In genomic region chr7:66309950-66310669, GRCm38 (mm10) we compare ENCODE assay signal across 8 mouse cellular contexts. TPM values are rescaled to one million over a fixed set of nuclear protein-coding genes. Genes with fewer than 3 reads are reported as not detected.
DNase-seq lines count a peak whose midpoint lies in the region; ATAC-seq and TF ChIP-seq lines count a peak whose summit lies in the region.
"Had no signal": no experiment of that assay in that cellular context is flagged by ENCODE, and none has a peak within 500 bp of the region (broad histone marks: within the 10 kb centered on the region; RNA-seq: fewer than 3 reads in every experiment).

No protein-coding gene starts in this region.

- H3K27me3 ChIP-seq in C2C12 (ENCODE audit: control insufficient read depth, insufficient read depth, insufficient read length) (no peaks in the 10 kb centered on the region), ES-Bruce4 (ENCODE audit: control insufficient read depth, insufficient read depth, low read length, poor library complexity, severe bottlenecking) (no peaks in the 10 kb centered on the region)
- no peaks in the 10 kb centered on the region for H3K27me3 ChIP-seq in intestine, embryonic 14.5 days (replicated peaks; ENCODE audit: control insufficient read depth, insufficient read depth, low read length)
- H3K27me3 ChIP-seq in liver, embryonic 14.5 days (ENCODE audit: control insufficient read depth, insufficient read depth, low read length), result no peaks in the 10 kb centered on the region
- H3K27me3 ChIP-seq: neural tube, embryonic 12.5 days had no signal

- 46% methylated on average over 7 of the region's 7 CpGs for WGBS in intestine, embryonic 14.5 days
- WGBS in liver, embryonic 14.5 days (ENCODE audit: insufficient replicate concordance), result 32% methylated on average over 7 of the region's 7 CpGs

- H3K4me2 ChIP-seq in intestine, embryonic 14.5 days (ENCODE audit: low read length), result no peak overlapping the region
- H3K4me2 ChIP-seq in liver, embryonic 14.5 days (ENCODE audit: low read depth), result no peak overlapping the region
- H3K4me2 ChIP-seq: neural tube, embryonic 12.5 days had no signal

- H3ac ChIP-seq in C2C12 (ENCODE audit: control insufficient read depth, insufficient read length, low read depth), result no peak overlapping the region

- no peak for TF ChIP-seq EP300 in ES-Bruce4 (IDR thresholded peaks at IDR 0.05; ENCODE audit: insufficient read depth, low read depth, low read length)
- TF ChIP-seq EP300 in liver, embryonic 14.5 days (IDR thresholded peaks at IDR 0.05; ENCODE audit: low read depth), result no peak

- no peak overlapping the region for H3K9ac ChIP-seq in ES-Bruce4 (ENCODE audit: low read depth, poor library complexity, severe bottlenecking)
- H3K9ac ChIP-seq in intestine, embryonic 14.5 days (ENCODE audit: low read length), result no peak overlapping the region
- no peak overlapping the region for H3K9ac ChIP-seq in liver, embryonic 14.5 days (replicated peaks)
- H3K9ac ChIP-seq: neural tube, embryonic 12.5 days had no signal

- no peaks in the 10 kb centered on the region for H3K79me3 ChIP-seq in C2C12 (ENCODE audit: low read depth)

- DNase-seq in c-Kit-positive CD71-positive TER-119-positive erythroid progenitor cells, embryonic 14.5 days (ENCODE audit: low spot score), result peak; percentile 65
- DNase-seq in forelimb bud, embryonic 11.5 days (ENCODE audit: low read depth, low spot score), result peak; percentile 64
- DNase-seq in intestine, embryonic 14.5 days (ENCODE audit: low spot score), result peak; percentile 89
- DNase-seq in liver, embryonic 14.5 days (ENCODE audit: low read depth in 3 of 3, low spot score in 3 of 3), result peak; percentile 41 to 54 (median 52)
- DNase-seq in retina, postnatal 1 day, result peak; percentile 80

- H3K27ac ChIP-seq in ES-Bruce4 (ENCODE audit: insufficient read depth, low read length), result no peak overlapping the region
- H3K27ac ChIP-seq in intestine, embryonic 14.5 days (ENCODE audit: low read depth), result 0 out of 2 replicates have a peak overlapping the region, but pooled peaks have one; percentile 29
- no peak overlapping the region for H3K27ac ChIP-seq in liver, embryonic 14.5 days
- H3K27ac ChIP-seq: neural tube, embryonic 12.5 days had no signal

- H3K4me3 ChIP-seq in C2C12 (ENCODE audit: insufficient read depth, poor library complexity, severe bottlenecking) (no peak overlapping the region), ES-Bruce4 (ENCODE audit: low read depth, low read length) (no peak overlapping the region)
- H3K4me3 ChIP-seq in intestine, embryonic 14.5 days (ENCODE audit: low read depth, low read length), result no peak overlapping the region
- H3K4me3 ChIP-seq in liver, embryonic 14.5 days (ENCODE audit: insufficient read depth in 1 of 2, low read depth in 2 of 2, low read length in 2 of 2), result no peak overlapping the region
- H3K4me3 ChIP-seq: neural tube, embryonic 12.5 days had no signal

- no peak for ATAC-seq in intestine, embryonic 14.5 days (replicated peaks; ENCODE audit: low FRiP score, low TSS enrichment, low read depth)
- no peak for ATAC-seq in liver, embryonic 14.5 days (ENCODE audit: insufficient read depth)

- TF ChIP-seq POLR2A in ES-Bruce4 (IDR thresholded peaks at IDR 0.05; ENCODE audit: insufficient read depth, low read length), result no peak

- H3K4me1 ChIP-seq in ES-Bruce4 (ENCODE audit: control insufficient read depth, insufficient read depth, low read length), result no peaks in the 10 kb centered on the region
- 0 out of 2 replicates have a peak, but pooled peaks cover 4% of the 10 kb centered on the region for H3K4me1 ChIP-seq in intestine, embryonic 14.5 days (replicated peaks; ENCODE audit: control insufficient read depth, insufficient read depth, low read length)
- peaks cover 4 to 17% of the 10 kb centered on the region in 2 experiments; a peak in 2 of 4 replicates for H3K4me1 ChIP-seq in liver, embryonic 14.5 days (replicated peaks; ENCODE audit: control insufficient read depth in 2 of 2, insufficient read depth in 2 of 2, low read length in 1 of 2)
- H3K4me1 ChIP-seq: neural tube, embryonic 12.5 days had no signal

- peak; percentile 78 for TF ChIP-seq CTCF in C2C12 (IDR thresholded peaks at IDR 0.05; ENCODE audit: control insufficient read depth, insufficient read depth, insufficient read length)
- TF ChIP-seq CTCF in ES-Bruce4 (IDR thresholded peaks at IDR 0.05; ENCODE audit: low read depth, low read length), result peak; percentile 89
- peak; percentile 95 for TF ChIP-seq CTCF in liver, embryonic 14.5 days (IDR thresholded peaks at IDR 0.05; ENCODE audit: low read depth)

- H3K79me2 ChIP-seq in C2C12 (ENCODE audit: control insufficient read depth, insufficient read depth), result peaks cover 14% of the 10 kb centered on the region

- H3K36me3 ChIP-seq in C2C12 (ENCODE audit: control insufficient read depth, insufficient read depth), result peaks cover 37% of the 10 kb centered on the region
- H3K36me3 ChIP-seq in ES-Bruce4 (ENCODE audit: control insufficient read depth, insufficient read depth, low read length, poor library complexity, severe bottlenecking), result no peaks in the 10 kb centered on the region
- peaks cover 10% of the 10 kb centered on the region for H3K36me3 ChIP-seq in intestine, embryonic 14.5 days (ENCODE audit: control insufficient read depth, insufficient read depth, low read length)
- no peaks in the 10 kb centered on the region for H3K36me3 ChIP-seq in liver, embryonic 14.5 days (replicated peaks; ENCODE audit: control insufficient read depth, insufficient read depth, low read depth)
- H3K36me3 ChIP-seq: neural tube, embryonic 12.5 days had no signal

- no peaks in the 10 kb centered on the region for H3K9me3 ChIP-seq in ES-Bruce4 (replicated peaks; ENCODE audit: control insufficient read depth, insufficient read depth, low read length, poor library complexity, severe bottlenecking)
- H3K9me3 ChIP-seq in intestine, embryonic 14.5 days (ENCODE audit: control insufficient read depth, low read length), result no peaks in the 10 kb centered on the region
- no peaks in the 10 kb centered on the region for H3K9me3 ChIP-seq in liver, embryonic 14.5 days (ENCODE audit: control insufficient read depth, low read length)
- H3K9me3 ChIP-seq: neural tube, embryonic 12.5 days had no signal

TF ChIP-seq in C2C12, 6 proteins besides CTCF, POLR2A, EP300 and RAD21:
- no peak for TF ChIP-seq MYOG (IDR thresholded peaks at IDR 0.05; ENCODE audit: control insufficient read depth, extremely low read depth, insufficient read length)
- TF ChIP-seq MAX (IDR thresholded peaks at IDR 0.05), result no peak
- TF ChIP-seq CEBPB (IDR thresholded peaks at IDR 0.05; ENCODE audit: low read depth), result no peak
- no peak for TF ChIP-seq USF1 (IDR thresholded peaks at IDR 0.05; ENCODE audit: low read depth)
- no peak for TF ChIP-seq MYOD1 (IDR thresholded peaks at IDR 0.05; ENCODE audit: control insufficient read depth, insufficient read length, low read depth)
- no peak for TF ChIP-seq FOSL1 (IDR thresholded peaks at IDR 0.05; ENCODE audit: insufficient read depth, low read length, poor library complexity, severe bottlenecking)

RNA-seq across cellular contexts. Expression of gene Gm10974, which starts 55.6 kb away (rescaled TPM):
- polyA plus RNA-seq in C2C12 (2012; fragmentation: generic; extraction: Trizol) (not detected), ES-Bruce4 (2011; ENCODE audit: insufficient read depth, insufficient read length, low read depth, missing spikeins) (not detected in 2 replicates)
- polyA plus RNA-seq in intestine, embryonic 14.5 days (2014; fragmentation: Nextera tagmentation; extraction: Ambion mirVana), result not detected in 2 replicates
- polyA plus RNA-seq in liver, embryonic 14.5 days (2012; rRNA removed), result not detected in 2 replicates
- not detected in 2 replicates for polyA plus RNA-seq in liver, embryonic 14.5 days (2014; fragmentation: Nextera tagmentation; extraction: Ambion mirVana)
- polyA plus RNA-seq: neural tube, embryonic 12.5 days had no signal
